Mouse (Mus musculus): Measurements from ENCODE around the gene Usp42.

DNA sequence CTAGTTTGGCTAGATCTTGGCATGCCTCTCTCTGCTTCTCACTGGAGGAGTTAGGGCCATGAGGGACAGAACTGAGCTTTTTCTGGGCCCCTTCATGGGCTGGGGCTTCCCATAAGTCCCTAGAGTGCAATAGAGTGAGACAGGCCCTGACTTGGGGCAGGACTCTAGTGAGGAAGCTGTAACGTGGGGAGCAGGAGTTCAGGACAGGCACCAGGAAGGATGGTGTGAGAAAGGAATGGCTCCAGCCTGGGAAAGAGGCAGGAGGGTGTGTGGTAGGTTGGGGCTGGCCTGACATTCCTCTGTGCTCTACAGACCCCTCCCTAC lies 26.5 kb downstream of the Usp42 start:
- TF ChIP-seq POLR2A (IDR thresholded peaks at IDR 0.05; ENCODE audit: low read depth, low read length) (no peak), CTCF (IDR thresholded peaks at IDR 0.05; ENCODE audit: extremely low read depth, insufficient read depth, insufficient read length, insufficient replicate concordance) (no peak)

Data from spleen, adult 2 months (tissue).